Mouse (Mus musculus) kidney, postnatal 0 days (tissue): ENCODE measurements around the gene Dleu7. TPM values are rescaled to one million over a fixed set of nuclear protein-coding genes. Genes with fewer than 3 reads are reported as not detected.
A peak's percentile ranks its signal among the peaks of the same experiment; 100 is the strongest.

Experiments used
- ATAC-seq: fragments of 200-750 bp; cut with Nextera tagmentation; replicated peaks from 2 replicates; pipeline ENCODE4 v1.8.0; 2017; ENCODE audit warnings: low read depth, moderate number of reproducible peaks, moderate TSS enrichment, moderate library complexity; ENCODE audit not compliant: low FRiP score
- DNase-seq: peaks from one replicate; pipeline ENCODE4 v3.0.0-alpha.2; 2016; ENCODE audit warnings: low spot score
- H3K27ac ChIP-seq: fragments of 300-500 bp; sonication (generic); 2 replicates; pipeline ENCODE4 v1.5.1; 2014; ENCODE audit warnings: mild to moderate bottlenecking
- H3K27me3 ChIP-seq: fragments of 300-500 bp; sonication (generic); 2 replicates; pipeline ENCODE4 v1.6.1; 2014; ENCODE audit warnings: low read length, mixed read lengths; ENCODE audit not compliant: insufficient read depth
- H3K36me3 ChIP-seq: fragments of 300-500 bp; sonication (generic); 2 replicates; pipeline ENCODE4 v1.6.1; 2014; ENCODE audit warnings: low read length, mixed read lengths; ENCODE audit not compliant: insufficient read depth
- H3K4me1 ChIP-seq: fragments of 300-500 bp; sonication (generic); replicated peaks from 2 replicates; pipeline ENCODE4 v1.6.1; 2014; ENCODE audit warnings: antibody characterized with exemption, low read length, mixed read lengths; ENCODE audit not compliant: insufficient read depth
- H3K4me2 ChIP-seq: fragments of 300-500 bp; sonication (generic); 2 replicates; pipeline ENCODE4 v1.6.1; 2014; ENCODE audit warnings: mild to moderate bottlenecking, low read length, moderate library complexity, mixed read lengths
- H3K4me3 ChIP-seq: fragments of 300-500 bp; sonication (generic); replicated peaks from 2 replicates; pipeline ENCODE4 v1.5.1; 2014; ENCODE audit warnings: low read depth, low read length
- H3K9ac ChIP-seq: fragments of 300-500 bp; sonication (generic); 2 replicates; pipeline ENCODE4 v1.6.1; 2014; ENCODE audit warnings: low read depth, low read length
- H3K9me3 ChIP-seq: fragments of 300-500 bp; sonication (generic); replicated peaks from 2 replicates; pipeline ENCODE4 v1.6.1; 2016; ENCODE audit warnings: low read length, inconsistent platforms, mixed read lengths
- CTCF ChIP-seq: IDR thresholded peaks from 2 replicates; pipeline ENCODE4 v1.5.1; 2016; ENCODE audit warnings: antibody characterized with exemption, low read depth, mild to moderate bottlenecking, moderate library complexity
- WGBS: fragments of 180-500 bp; shearing (Covaris S2); extraction: QIAGEN DNeasy Blood & Tissue Kit; methylation state at CpG from one replicate; pipeline ENCODE4 v1.1.7; 2014; 5-methylcytosine and 5-hydroxymethylcytosine counted together
- polyA plus RNA-seq: library from polyadenylated mRNA; unstranded; fragments of >200 nt; fragmentation: Nextera tagmentation; extraction: Ambion mirVana; gene quantifications from 2 replicates; pipeline ENCODE4 v1.2.1, GENCODE M21; 2015

Gene Dleu7
- polyA plus RNA-seq, 1 experiment from 2014 or later = 8.7 TPM

DNA sequence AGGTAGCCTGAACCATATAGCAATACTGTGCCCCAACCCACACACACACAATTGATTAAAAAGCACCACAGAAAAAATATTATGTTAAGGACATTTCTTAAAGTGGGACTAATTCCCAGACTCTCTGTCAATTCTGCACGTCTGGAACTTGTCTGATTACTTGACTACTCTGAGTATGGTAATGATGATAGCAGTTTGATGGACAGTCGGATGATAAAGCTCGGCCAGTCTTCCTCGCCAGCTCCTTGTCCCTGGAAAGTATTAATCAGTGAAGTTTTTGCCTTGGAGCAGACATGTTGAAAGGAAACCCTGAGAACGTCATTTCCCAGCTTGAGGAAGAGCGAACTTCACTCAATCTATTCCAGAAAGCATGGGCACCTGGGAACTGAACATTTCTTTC lies 34.7 kb downstream of the Dleu7 start:
- ATAC-seq = no peak
- no peak overlapping the region for H3K4me3 ChIP-seq
- 84% methylated on average over 6 of the region's 6 CpGs for WGBS

DNA sequence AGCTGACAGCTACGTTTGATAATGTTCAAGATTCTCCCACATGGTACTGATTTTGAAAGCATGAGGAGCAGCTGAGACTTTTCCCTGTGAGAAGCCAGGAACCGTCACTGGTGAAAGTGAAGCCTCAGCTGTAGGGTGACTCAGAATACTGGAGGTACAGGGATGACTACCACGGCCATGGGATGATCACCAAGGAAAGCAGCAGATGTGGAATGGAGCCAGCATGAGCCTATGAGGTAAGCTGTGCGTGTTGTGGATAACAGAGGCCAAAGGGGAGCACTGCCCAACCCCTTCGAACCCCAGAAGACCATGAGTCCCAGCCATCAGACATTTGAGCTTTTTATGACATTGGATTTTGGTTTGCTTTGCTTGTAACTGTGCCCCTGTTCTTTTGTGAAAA lies 36.8 kb downstream of the Dleu7 start:
- H3K9ac ChIP-seq = no peak overlapping the region
- no peak overlapping the region for H3K4me3 ChIP-seq
- TF ChIP-seq CTCF = no peak
- no peaks in the 10 kb centered on the region for H3K27me3 ChIP-seq
- no peak overlapping the region for H3K4me2 ChIP-seq
- H3K4me1 ChIP-seq = no peaks in the 10 kb centered on the region
- H3K9me3 ChIP-seq = no peaks in the 10 kb centered on the region
- ATAC-seq (no peak), DNase-seq (no peak)
- H3K27ac ChIP-seq = no peak overlapping the region
- H3K36me3 ChIP-seq = no peaks in the 10 kb centered on the region
- 77% methylated on average over 5 of the region's 5 CpGs for WGBS

More for the DNA sequence above, 34.7 kb downstream of the Dleu7 start:
- no peak overlapping the region for H3K9ac ChIP-seq
- TF ChIP-seq CTCF = no peak
- H3K36me3 ChIP-seq = no peaks in the 10 kb centered on the region
- no peak for DNase-seq
- no peaks in the 10 kb centered on the region for H3K27me3 ChIP-seq
- no peak overlapping the region for H3K4me2 ChIP-seq
- H3K4me1 ChIP-seq = no peaks in the 10 kb centered on the region
- H3K9me3 ChIP-seq = no peaks in the 10 kb centered on the region
- H3K27ac ChIP-seq = no peak overlapping the region

DNA sequence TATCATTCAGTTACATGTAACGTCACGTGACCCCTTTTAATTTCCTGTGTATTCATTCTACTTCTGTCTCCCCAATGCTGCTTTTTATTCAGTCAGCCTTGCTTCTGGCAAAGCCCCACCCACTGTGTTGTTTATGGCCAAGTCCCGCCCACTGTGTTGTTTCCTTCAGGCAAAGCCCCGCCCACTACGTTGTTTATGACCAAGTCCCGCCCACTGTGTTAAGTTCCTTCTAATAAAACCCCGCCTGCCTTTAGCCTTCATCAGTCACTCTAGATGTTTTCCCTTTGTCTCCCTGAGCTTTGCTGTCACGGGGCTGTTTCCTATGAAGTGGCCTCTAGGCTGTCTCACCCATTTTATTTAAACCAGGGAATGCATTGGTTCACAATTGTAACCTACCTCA lies 38.5 kb downstream of the Dleu7 start:
- no peak for TF ChIP-seq CTCF
- Histone ChIP-seq H3K9me3 (no peaks in the 10 kb centered on the region), H3K27ac (no peak overlapping the region), H3K27me3 (no peaks in the 10 kb centered on the region), H3K4me1 (no peaks in the 10 kb centered on the region), H3K4me2 (no peak overlapping the region), H3K4me3 (no peak overlapping the region), H3K36me3 (no peaks in the 10 kb centered on the region), H3K9ac (no peak overlapping the region)
- DNase-seq (peak; percentile 87), ATAC-seq (no peak)
- WGBS = 37% methylated on average over 8 of the region's 8 CpGs

DNA sequence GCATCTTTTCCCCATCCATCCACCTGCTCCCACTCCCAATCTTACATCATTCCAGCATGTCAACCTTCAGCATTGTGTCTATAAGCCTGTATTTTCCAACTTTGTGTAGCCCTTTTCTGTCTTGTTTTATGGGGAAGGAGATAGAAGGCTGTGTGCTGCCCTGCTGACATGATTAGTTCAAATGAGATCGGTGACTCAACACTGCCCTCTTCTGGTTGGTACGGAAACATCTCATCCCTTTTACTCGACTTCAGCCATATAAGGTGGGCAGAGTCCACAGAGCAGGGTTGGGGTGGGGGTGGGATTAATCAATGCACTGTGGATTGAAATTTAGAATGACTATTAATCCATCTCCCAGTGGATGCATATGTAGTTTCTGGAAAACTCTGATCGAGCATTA lies 40.8 kb downstream of the Dleu7 start:
- TF ChIP-seq CTCF = peak; percentile 84
- H3K4me2 ChIP-seq = no peak overlapping the region
- H3K27ac ChIP-seq = no peak overlapping the region
- no peaks in the 10 kb centered on the region for H3K36me3 ChIP-seq
- H3K27me3 ChIP-seq = no peaks in the 10 kb centered on the region
- ATAC-seq (peak; percentile 46; the same call in 1 of the 2 replicates), DNase-seq (peak; percentile 92)
- no peak overlapping the region for H3K9ac ChIP-seq
- no peak overlapping the region for H3K4me3 ChIP-seq
- no peaks in the 10 kb centered on the region for H3K9me3 ChIP-seq
- no peaks in the 10 kb centered on the region for H3K4me1 ChIP-seq
- WGBS = 7% methylated on average over 4 of the region's 4 CpGs

DNA sequence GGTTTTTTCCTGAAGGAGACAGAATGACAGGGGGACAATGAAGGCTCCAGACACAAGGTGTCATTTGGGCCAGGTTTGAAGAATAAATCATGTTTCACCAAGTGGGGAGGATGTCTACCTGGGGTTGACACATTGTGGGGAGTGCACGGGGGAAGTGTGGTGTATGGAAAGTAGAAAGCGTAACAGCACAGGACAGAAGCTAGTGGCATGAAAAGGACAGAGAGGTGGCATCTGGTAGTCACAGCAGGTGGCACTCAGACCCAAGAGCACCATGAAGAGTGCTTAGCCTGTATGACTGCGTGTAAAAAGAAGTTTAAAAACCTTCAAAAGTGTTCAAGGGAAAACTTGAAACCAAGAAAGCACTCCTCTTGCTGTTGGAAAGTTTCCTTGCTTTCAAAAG lies 42.8 kb downstream of the Dleu7 start:
- H3K36me3 ChIP-seq = no peaks in the 10 kb centered on the region
- no peaks in the 10 kb centered on the region for H3K9me3 ChIP-seq
- WGBS = 73% methylated on average over 3 of the region's 3 CpGs
- H3K27me3 ChIP-seq = no peaks in the 10 kb centered on the region
- no peak overlapping the region for H3K4me3 ChIP-seq
- no peak overlapping the region for H3K4me2 ChIP-seq
- ATAC-seq = no peak
- H3K9ac ChIP-seq = no peak overlapping the region
- no peaks in the 10 kb centered on the region for H3K4me1 ChIP-seq
- H3K27ac ChIP-seq = no peak overlapping the region
- DNase-seq = no peak
- TF ChIP-seq CTCF = no peak

DNA sequence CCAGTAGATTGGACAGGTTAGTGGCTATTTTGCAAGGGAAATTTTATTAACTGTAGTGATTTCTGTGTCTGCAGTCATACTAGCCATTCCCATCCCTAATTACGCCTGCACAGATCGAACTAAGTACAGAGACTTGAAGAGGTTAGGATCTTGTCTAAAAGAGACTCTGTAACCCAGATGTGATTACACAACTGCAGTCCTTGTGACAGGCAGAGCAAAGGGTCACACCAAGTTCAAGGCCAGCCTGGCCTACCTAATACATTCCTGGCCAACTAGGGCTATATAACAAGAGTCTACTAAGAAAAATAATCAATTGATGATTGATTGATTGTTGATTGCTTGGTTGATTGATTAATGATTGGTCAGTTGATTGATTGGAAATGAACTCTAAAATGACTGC lies 43.6 kb downstream of the Dleu7 start:
- DNase-seq = no peak
- WGBS = 86% methylated on average over 2 of the region's 2 CpGs
- Histone ChIP-seq H3K36me3 (no peaks in the 10 kb centered on the region), H3K9ac (no peak overlapping the region), H3K4me2 (no peak overlapping the region), H3K4me3 (no peak overlapping the region), H3K27me3 (no peaks in the 10 kb centered on the region), H3K9me3 (no peaks in the 10 kb centered on the region), H3K4me1 (no peaks in the 10 kb centered on the region), H3K27ac (no peak overlapping the region)
- ATAC-seq = no peak
- TF ChIP-seq CTCF = no peak

DNA sequence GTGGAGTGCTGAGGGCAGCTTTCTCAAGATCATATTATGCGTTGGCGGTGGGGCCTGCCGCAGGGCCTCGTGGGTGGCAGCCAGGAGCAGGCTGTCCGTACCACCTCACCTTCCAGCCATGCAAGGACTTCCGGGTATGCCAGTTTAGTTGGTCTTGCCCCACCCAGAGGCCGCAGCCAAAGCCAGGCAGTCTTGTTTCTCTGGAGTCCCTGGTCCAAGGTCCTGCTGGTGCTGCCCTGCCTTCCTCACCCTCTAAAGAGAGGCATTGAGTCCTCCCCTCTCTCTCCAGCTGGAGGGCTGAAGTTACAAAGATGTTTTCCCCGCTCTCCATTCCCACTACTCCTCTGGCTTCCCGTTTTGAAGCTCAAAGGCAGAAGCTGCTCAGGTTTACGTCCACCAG lies 44.1 kb downstream of the Dleu7 start:
- WGBS = 72% methylated on average over 10 of the region's 10 CpGs

More for the DNA sequence above, 44.1 kb downstream of the Dleu7 start:
- no peak for DNase-seq
- no peak overlapping the region for H3K9ac ChIP-seq
- H3K4me2 ChIP-seq = no peak overlapping the region
- H3K9me3 ChIP-seq = no peaks in the 10 kb centered on the region
- ATAC-seq = no peak
- no peak overlapping the region for H3K4me3 ChIP-seq
- no peaks in the 10 kb centered on the region for H3K27me3 ChIP-seq
- H3K36me3 ChIP-seq = no peaks in the 10 kb centered on the region
- 0 out of 2 replicates have a peak, but pooled peaks have one; percentile 14 for TF ChIP-seq CTCF
- H3K4me1 ChIP-seq = no peaks in the 10 kb centered on the region
- no peak overlapping the region for H3K27ac ChIP-seq
